Mouse (Mus musculus): ENCODE measurements around the gene Pcsk6.
"Not testable (repeated sequence)": the region's sequence is repeated elsewhere in the genome, so short reads cannot be mapped to it uniquely, and the experiment has no call there.

Pcsk6 gene

GRCm38 (mm10) chr7:66048446-66049230, 187.1 kb downstream of the Pcsk6 start:
- DNase-seq (ENCODE audit: low read depth, low spot score) = no peak

- DNase-seq (ENCODE audit: low read depth, low spot score) = no peak
These were observed 192.5 kb downstream of the Pcsk6 start for GRCm38 (mm10) chr7:66053946-66054483.

GRCm38 (mm10) chr7:66055356-66055755, 193.8 kb downstream of the Pcsk6 start:
- DNase-seq (ENCODE audit: low read depth, low spot score) = not testable (repeated sequence)

GRCm38 (mm10) chr7:66058703-66059102, 197.2 kb downstream of the Pcsk6 start, which contains the start of gene Snrpa1:
Gene Snrpa1, plus strand, starts transcription at chr7:66059003.
- DNase-seq (ENCODE audit: low read depth, low spot score) = no peak

- DNase-seq (ENCODE audit: low read depth, low spot score) = peak; percentile 76
These were observed 198.8 kb downstream of the Pcsk6 start for GRCm38 (mm10) chr7:66060066-66060956.

- DNase-seq (ENCODE audit: low read depth, low spot score) = no peak
These were observed 199.5 kb downstream of the Pcsk6 start for GRCm38 (mm10) chr7:66061057-66061456.

- DNase-seq (ENCODE audit: low read depth, low spot score) = no peak
These were observed 214.9 kb downstream of the Pcsk6 start for GRCm38 (mm10) chr7:66076411-66076810.

- DNase-seq (ENCODE audit: low read depth, low spot score) = peak; percentile 98
These were observed 218.1 kb downstream of the Pcsk6 start, which contains the start of gene Selenos for GRCm38 (mm10) chr7:66079364-66080230. Gene Selenos, plus strand, starts transcription at chr7:66079649.

- no peak for DNase-seq (ENCODE audit: low read depth, low spot score)
These were observed 218.7 kb downstream of the Pcsk6 start for GRCm38 (mm10) chr7:66080231-66080613.

GRCm38 (mm10) chr7:66083757-66084156, 222.2 kb downstream of the Pcsk6 start:
- DNase-seq (ENCODE audit: low read depth, low spot score) = no peak

- DNase-seq (ENCODE audit: low read depth, low spot score) = no peak
These were observed 223.0 kb downstream of the Pcsk6 start for GRCm38 (mm10) chr7:66084546-66084945.

GRCm38 (mm10) chr7:66087652-66088051, 226.1 kb downstream of the Pcsk6 start:
- no peak for DNase-seq (ENCODE audit: low read depth, low spot score)

- DNase-seq (ENCODE audit: low read depth, low spot score) = no peak
These were observed 226.5 kb downstream of the Pcsk6 start for GRCm38 (mm10) chr7:66088077-66088476.

GRCm38 (mm10) chr7:66090676-66091190, 229.2 kb downstream of the Pcsk6 start:
- no peak for DNase-seq (ENCODE audit: low read depth, low spot score)

GRCm38 (mm10) chr7:66091553-66091952, 230.0 kb downstream of the Pcsk6 start:
- DNase-seq (ENCODE audit: low read depth, low spot score) = no peak

GRCm38 (mm10) chr7:66092656-66093055, 231.1 kb downstream of the Pcsk6 start:
- no peak for DNase-seq (ENCODE audit: low read depth, low spot score)

- no peak for DNase-seq (ENCODE audit: low read depth, low spot score)
These were observed 232.6 kb downstream of the Pcsk6 start for GRCm38 (mm10) chr7:66094141-66094540.

- no peak for DNase-seq (ENCODE audit: low read depth, low spot score)
These were observed 237.3 kb downstream of the Pcsk6 start for GRCm38 (mm10) chr7:66098803-66099202.
